Mouse (Mus musculus) heart, adult 2 months (tissue): ENCODE data around the gene Sema5a.

Experiments used
- CTCF ChIP-seq: fragments of 200-600 bp; IDR thresholded peaks from 2 replicates; pipeline ENCODE4 v1.8.1; 2022; ENCODE audit warnings: antibody characterized with exemption, mild to moderate bottlenecking, moderate library complexity
- EP300 ChIP-seq: fragments of 200-500 bp; IDR thresholded peaks from 2 replicates; pipeline ENCODE4 v1.6.1; 2011; ENCODE audit warnings: low read depth, low read length, control low read depth; ENCODE audit not compliant: insufficient read depth
- POLR2A ChIP-seq: fragments of 200-500 bp; IDR thresholded peaks from 2 replicates; pipeline ENCODE4 v1.6.1; 2011; ENCODE audit warnings: mild to moderate bottlenecking, low read depth, low read length, control low read depth; ENCODE audit not compliant: insufficient read depth

DNA sequence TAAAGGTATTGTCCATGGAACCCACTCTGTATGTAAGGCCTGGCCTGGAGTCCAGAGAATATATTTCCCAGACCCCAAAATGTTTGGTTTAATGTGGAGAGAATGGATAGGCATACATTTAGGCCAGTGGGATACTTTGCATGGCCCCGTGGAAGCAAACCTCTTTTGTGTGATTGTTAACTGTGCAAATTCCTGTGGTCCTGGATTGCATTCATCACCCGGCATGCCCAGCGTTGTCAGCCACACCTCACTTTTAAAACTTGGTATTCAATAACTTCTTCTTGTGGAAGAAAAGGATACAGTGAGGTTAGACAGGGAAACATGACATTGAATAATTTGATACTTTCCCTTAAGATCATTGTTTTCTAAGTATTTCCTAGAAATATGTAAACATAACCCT, 46.4 kb downstream of the Sema5a start:
- TF ChIP-seq CTCF (no peak), POLR2A (no peak), EP300 (no peak)
